Mouse (Mus musculus) liver, postnatal 0 days (tissue): ENCODE results near the gene Xpo4.

Experiments used
- CTCF ChIP-seq: sonication (generic); IDR thresholded peaks from 2 replicates; pipeline ENCODE4 v1.5.1; 2016; ENCODE audit warnings: antibody characterized with exemption, low read depth
- EP300 ChIP-seq: IDR thresholded peaks from 2 replicates; pipeline ENCODE4 v1.6.1; 2016; ENCODE audit warnings: antibody characterized with exemption, low read depth, mild to moderate bottlenecking

DNA sequence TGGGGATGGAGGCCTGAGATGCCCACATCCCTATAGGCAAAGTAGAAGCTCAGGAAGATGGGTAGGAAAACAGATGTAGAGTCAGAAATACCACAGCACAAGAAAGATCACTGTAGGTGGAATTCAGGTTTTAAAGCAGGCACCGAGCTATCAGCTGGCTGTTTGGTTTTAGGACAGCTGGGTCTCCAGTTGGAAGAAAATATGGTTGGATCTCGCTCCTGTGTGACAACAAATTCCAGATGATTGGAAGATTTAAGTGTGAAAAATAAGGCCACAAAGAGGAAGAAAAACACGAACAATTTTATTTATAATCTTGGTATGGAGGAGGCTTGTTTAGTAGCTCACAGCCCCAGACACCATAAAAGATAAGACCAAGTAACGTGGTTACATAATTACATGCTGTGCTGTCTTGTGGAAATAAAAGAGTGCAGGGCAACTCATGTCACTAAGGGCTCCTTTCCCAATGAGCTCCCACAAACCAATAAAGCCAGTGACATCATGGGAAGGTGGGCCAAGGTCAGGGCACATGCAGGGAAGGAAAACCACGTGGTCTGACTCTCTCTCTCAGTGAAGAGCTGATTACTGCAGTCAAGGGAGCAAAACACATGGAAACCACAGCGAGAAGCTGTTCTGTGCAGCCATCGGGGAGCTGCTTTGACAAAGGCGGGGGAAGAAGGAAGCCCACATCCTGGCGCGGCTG is 136.0 kb downstream of the Xpo4 start:
- TF ChIP-seq CTCF (no peak), EP300 (no peak)
